Mouse (Mus musculus) bone marrow macrophage, adult 2 months (primary cell): ENCODE results near the gene Fbxw9.

Experiments used
- CTCF ChIP-seq: IDR thresholded peaks from 2 replicates; pipeline ENCODE4 v1.5.1; 2012; ENCODE audit warnings: low read depth, mild to moderate bottlenecking, low read length, moderate library complexity
- POLR2A ChIP-seq: IDR thresholded peaks from 2 replicates; pipeline ENCODE4 v1.6.1; 2012; ENCODE audit warnings: mild to moderate bottlenecking, low read depth, low read length, borderline replicate concordance

DNA sequence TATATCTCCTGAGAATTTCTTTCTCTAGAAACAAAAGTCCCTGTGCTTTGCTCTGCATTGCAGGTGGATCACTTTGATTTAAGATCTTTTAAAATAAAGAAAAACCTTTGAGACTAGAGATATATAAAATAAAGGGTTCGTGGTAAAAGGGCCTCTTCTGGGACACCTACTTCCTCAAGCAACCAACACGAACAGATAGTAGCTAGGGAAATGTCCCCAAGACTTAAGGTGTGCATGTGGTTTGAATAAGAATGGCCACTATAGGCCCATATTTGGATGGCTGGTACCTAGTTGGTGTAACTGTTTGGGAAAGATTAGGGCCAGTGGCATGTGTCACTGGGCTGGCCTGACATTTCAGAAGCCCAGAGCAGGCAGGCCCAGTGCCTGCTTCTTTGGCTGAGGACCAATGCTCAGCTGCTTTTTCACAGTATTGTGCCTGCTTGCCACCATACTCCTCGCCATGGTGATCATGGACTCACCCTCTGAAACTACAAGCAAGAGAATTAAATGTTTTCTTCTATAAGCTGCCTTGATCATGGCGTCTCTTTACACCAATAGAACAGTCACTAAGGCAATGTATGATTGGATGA lies 40.3 kb downstream of the Fbxw9 start:
- TF ChIP-seq POLR2A: no peak
- TF ChIP-seq CTCF: no peak
